In genomic region chr13:97998570-97998969, GRCm38 (mm10) we compare ENCODE assay signal across 19 mouse cellular contexts.
DNase-seq lines count a peak whose midpoint lies in the region; ATAC-seq lines count a peak whose summit lies in the region.
"Had no signal": no experiment of that assay in that cellular context is flagged by ENCODE, and none has a peak within 500 bp of the region (broad histone marks: within the 10 kb centered on the region; RNA-seq: fewer than 3 reads in every experiment).

No protein-coding gene starts in this region.

- H3K4me2 ChIP-seq in forebrain, embryonic 13.5 days = no peak overlapping the region
- H3K4me2 ChIP-seq in forebrain, embryonic 11.5 days (ENCODE audit: low read depth, low read length, severe bottlenecking) = no peak overlapping the region
- H3K4me2 ChIP-seq in neural tube, embryonic 14.5 days (ENCODE audit: low read depth, low read length) = no peak overlapping the region
- H3K4me2 ChIP-seq: embryonic facial prominence, embryonic 15.5 days; heart, embryonic 13.5 days; limb, embryonic 12.5 days; liver, embryonic 13.5 days; lung, embryonic 15.5 days had no signal

- ATAC-seq in forebrain, embryonic 13.5 days = 0 out of 2 replicates have a peak, but pooled peaks have one; percentile 36
- ATAC-seq in forebrain, embryonic 11.5 days (replicated peaks; ENCODE audit: low FRiP score) = no peak
- ATAC-seq in neural tube, embryonic 14.5 days (ENCODE audit: low read depth) = peak; percentile 41; the same call in 1 of the 2 replicates

- peaks cover 5% of the 10 kb centered on the region; the same call in 1 of the 2 replicates for H3K4me1 ChIP-seq in forebrain, embryonic 13.5 days
- no peaks in the 10 kb centered on the region for H3K4me1 ChIP-seq in forebrain, embryonic 11.5 days (replicated peaks; ENCODE audit: control insufficient read depth, insufficient read depth, low read length)
- no peaks in the 10 kb centered on the region for H3K4me1 ChIP-seq in neural tube, embryonic 14.5 days (ENCODE audit: control insufficient read depth, insufficient read depth, low read length)
- H3K4me1 ChIP-seq: liver, embryonic 13.5 days had no signal

- DNase-seq in forebrain, embryonic 11.5 days (ENCODE audit: low spot score) = no peak
- DNase-seq in kidney, postnatal 4 days = peak; percentile 43 to 50
- no peak for DNase-seq in kidney, adult 8-10 months
- peak; percentile 52 for DNase-seq in embryo, embryonic 11 days
- DNase-seq in Muller cell, postnatal 12 days (ENCODE audit: inconsistent ontology term) = no peak
- DNase-seq: adrenal gland, postnatal 10 days; cerebellum, adult 11-12 months; heart, postnatal 36 days; kidney, adult 18-20 months; liver, embryonic 13.5 days; thymus, postnatal 14 days had no signal

- no peak overlapping the region for H3K4me3 ChIP-seq in forebrain, embryonic 13.5 days
- H3K4me3 ChIP-seq in forebrain, embryonic 11.5 days (ENCODE audit: low read depth, low read length) = no peak overlapping the region
- H3K4me3 ChIP-seq in neural tube, embryonic 14.5 days (ENCODE audit: low read depth, low read length) = no peak overlapping the region
- H3K4me3 ChIP-seq: embryonic facial prominence, embryonic 15.5 days; forebrain, embryonic 10.5 days; heart, embryonic 13.5 days; limb, embryonic 12.5 days; liver, embryonic 13.5 days; lung, embryonic 15.5 days had no signal

- H3K36me3 ChIP-seq in forebrain, embryonic 13.5 days (ENCODE audit: poor library complexity, severe bottlenecking) = no peaks in the 10 kb centered on the region
- H3K36me3 ChIP-seq in forebrain, embryonic 11.5 days (ENCODE audit: control insufficient read depth, insufficient read depth, low read length) = no peaks in the 10 kb centered on the region
- H3K36me3 ChIP-seq in neural tube, embryonic 14.5 days (ENCODE audit: control insufficient read depth, insufficient read depth, low read length) = no peaks in the 10 kb centered on the region
- H3K36me3 ChIP-seq: embryonic facial prominence, embryonic 15.5 days; forebrain, embryonic 10.5 days; heart, embryonic 13.5 days; liver, embryonic 13.5 days; lung, embryonic 15.5 days had no signal

- no peaks in the 10 kb centered on the region for H3K9me3 ChIP-seq in forebrain, embryonic 13.5 days (replicated peaks)
- no peaks in the 10 kb centered on the region for H3K9me3 ChIP-seq in forebrain, embryonic 11.5 days (ENCODE audit: control insufficient read depth, low read length)
- no peaks in the 10 kb centered on the region for H3K9me3 ChIP-seq in neural tube, embryonic 14.5 days (ENCODE audit: control insufficient read depth, low read length)
- H3K9me3 ChIP-seq: embryonic facial prominence, embryonic 15.5 days; forebrain, embryonic 10.5 days; heart, embryonic 13.5 days; limb, embryonic 12.5 days; liver, embryonic 13.5 days; lung, embryonic 15.5 days had no signal

- WGBS in forebrain, embryonic 13.5 days = 38% methylated on average over 8 of the region's 8 CpGs
- WGBS in forebrain, embryonic 11.5 days = 61% methylated on average over 8 of the region's 8 CpGs
- 12% methylated on average over 8 of the region's 8 CpGs for WGBS in neural tube, embryonic 14.5 days

- H3K9ac ChIP-seq in forebrain, embryonic 13.5 days = no peak overlapping the region
- H3K9ac ChIP-seq in forebrain, embryonic 11.5 days (ENCODE audit: low read length) = no peak overlapping the region
- no peak overlapping the region for H3K9ac ChIP-seq in neural tube, embryonic 14.5 days (replicated peaks; ENCODE audit: low read depth, low read length)
- H3K9ac ChIP-seq: embryonic facial prominence, embryonic 15.5 days; heart, embryonic 13.5 days; limb, embryonic 12.5 days; liver, embryonic 13.5 days; lung, embryonic 15.5 days had no signal

- no peak overlapping the region for H3K27ac ChIP-seq in forebrain, embryonic 13.5 days
- H3K27ac ChIP-seq in forebrain, embryonic 11.5 days (ENCODE audit: low read depth, low read length) = no peak overlapping the region
- no peak overlapping the region for H3K27ac ChIP-seq in neural tube, embryonic 14.5 days (ENCODE audit: low read depth, low read length)
- H3K27ac ChIP-seq: embryonic facial prominence, embryonic 15.5 days; forebrain, embryonic 10.5 days; heart, embryonic 13.5 days; limb, embryonic 12.5 days; liver, embryonic 13.5 days; lung, embryonic 15.5 days had no signal

- H3K27me3 ChIP-seq in forebrain, embryonic 13.5 days = no peaks in the 10 kb centered on the region
- H3K27me3 ChIP-seq in forebrain, embryonic 11.5 days (ENCODE audit: control insufficient read depth, insufficient read depth, low read length) = no peaks in the 10 kb centered on the region
- no peaks in the 10 kb centered on the region for H3K27me3 ChIP-seq in neural tube, embryonic 14.5 days (ENCODE audit: control insufficient read depth, insufficient read depth, low read length)
- H3K27me3 ChIP-seq: CH12.LX; embryonic facial prominence, embryonic 15.5 days; heart, embryonic 13.5 days; limb, embryonic 12.5 days; liver, embryonic 13.5 days; lung, embryonic 15.5 days had no signal

Comparison
In these comparisons a context has a peak if more than half of its experiments do, and no peak if none do; other contexts are left out.
1. DNase-seq: peak in kidney, postnatal 4 days (2 of 2) and embryo, embryonic 11 days (single experiment); none in forebrain, embryonic 11.5 days (single experiment), kidney, adult 8-10 months (0 of 2) and Muller cell, postnatal 12 days (single experiment).